Mouse (Mus musculus) midbrain, embryonic 11.5 days (tissue): ENCODE data around the gene Gnptg. TPM values are rescaled to one million over a fixed set of nuclear protein-coding genes. Genes with fewer than 3 reads are reported as not detected.

ENCODE experiments used
- ATAC-seq: fragments of 200-750 bp; cut with Nextera tagmentation; 2 replicates; pipeline ENCODE4 v1.8.0; 2017; ENCODE audit warnings: moderate TSS enrichment, moderate library complexity; ENCODE audit not compliant: low FRiP score
- DNase-seq: peaks from one replicate; pipeline ENCODE4 v3.0.0; 2015; ENCODE audit warnings: low spot score; ENCODE audit errors: missing footprints
- H3K27ac ChIP-seq: fragments of 300-500 bp; sonication (generic); 2 replicates; pipeline ENCODE4 v1.5.1; 2014; ENCODE audit warnings: low read depth, low read length
- H3K27me3 ChIP-seq: fragments of 300-500 bp; sonication (generic); 2 replicates; pipeline ENCODE4 v1.6.1; 2014; ENCODE audit warnings: mild to moderate bottlenecking, low read length, moderate library complexity, mixed read lengths; ENCODE audit not compliant: control insufficient read depth, insufficient read depth
- H3K36me3 ChIP-seq: fragments of 300-500 bp; sonication (generic); 2 replicates; pipeline ENCODE4 v1.6.1; 2014; ENCODE audit warnings: mild to moderate bottlenecking, low read length, moderate library complexity, mixed read lengths; ENCODE audit not compliant: control insufficient read depth, insufficient read depth
- H3K4me1 ChIP-seq: fragments of 300-500 bp; sonication (generic); 2 replicates; pipeline ENCODE4 v1.6.1; 2014; ENCODE audit warnings: low read length; ENCODE audit not compliant: control insufficient read depth, insufficient read depth
- H3K4me2 ChIP-seq: fragments of 300-500 bp; sonication (generic); 2 replicates; pipeline ENCODE4 v1.6.1; 2014; ENCODE audit warnings: mild to moderate bottlenecking, moderate library complexity
- H3K4me3 ChIP-seq: fragments of 300-500 bp; sonication (generic); 2 replicates; pipeline ENCODE4 v1.5.1; 2014; ENCODE audit warnings: low read depth, low read length
- H3K9ac ChIP-seq: fragments of 300-500 bp; sonication (generic); 2 replicates; pipeline ENCODE4 v1.6.1; 2014; ENCODE audit warnings: low read length
- H3K9me3 ChIP-seq: fragments of 300-500 bp; sonication (generic); 2 replicates; pipeline ENCODE4 v1.6.1; 2016; ENCODE audit warnings: low read length; ENCODE audit not compliant: control insufficient read depth
- WGBS: fragments of 180-500 bp; shearing (Covaris S2); extraction: QIAGEN DNeasy Blood & Tissue Kit; methylation state at CpG from one replicate; pipeline ENCODE4 v1.1.7; 2014; 5-methylcytosine and 5-hydroxymethylcytosine counted together
- polyA plus RNA-seq: library from polyadenylated mRNA; unstranded; fragments of >200 nt; fragmentation: Nextera tagmentation; extraction: Ambion mirVana; gene quantifications from 2 replicates; pipeline ENCODE4 v1.2.1, GENCODE M21; 2014

The Gnptg gene
- polyA plus RNA-seq, 1 experiment from 2014 or later: 63.2 TPM

DNA sequence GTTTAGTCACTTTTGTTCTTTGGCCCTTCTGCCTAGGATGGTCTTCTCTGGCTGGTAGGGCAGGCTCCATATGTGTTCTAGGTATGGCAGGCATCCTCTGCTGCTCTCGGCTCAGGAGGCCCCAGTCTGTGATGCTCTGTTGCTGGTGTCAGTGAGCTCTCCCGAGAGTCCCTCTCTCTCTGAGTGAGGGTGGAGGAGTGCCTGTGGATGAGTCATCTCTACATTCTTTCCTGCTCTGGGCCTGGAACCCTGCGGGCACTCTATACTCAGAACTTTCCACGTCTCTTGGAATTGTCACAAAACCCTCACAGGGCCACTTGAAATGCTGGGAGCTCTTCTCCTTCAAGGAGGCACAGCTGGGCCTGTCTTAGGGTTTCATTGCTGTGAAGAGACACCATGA, 28.2 kb downstream of the Gnptg start:
- ATAC-seq (no peak), DNase-seq (no peak)
- 85% methylated on average over 4 of the region's 4 CpGs for WGBS
- Histone ChIP-seq H3K9me3 (no peaks in the 10 kb centered on the region), H3K27ac (no peak overlapping the region), H3K4me2 (no peak overlapping the region), H3K36me3 (peaks cover 6% of the 10 kb centered on the region; the same call in 1 of the 2 replicates), H3K4me3 (no peak overlapping the region), H3K27me3 (no peaks in the 10 kb centered on the region), H3K4me1 (no peaks in the 10 kb centered on the region), H3K9ac (no peak overlapping the region)

DNA sequence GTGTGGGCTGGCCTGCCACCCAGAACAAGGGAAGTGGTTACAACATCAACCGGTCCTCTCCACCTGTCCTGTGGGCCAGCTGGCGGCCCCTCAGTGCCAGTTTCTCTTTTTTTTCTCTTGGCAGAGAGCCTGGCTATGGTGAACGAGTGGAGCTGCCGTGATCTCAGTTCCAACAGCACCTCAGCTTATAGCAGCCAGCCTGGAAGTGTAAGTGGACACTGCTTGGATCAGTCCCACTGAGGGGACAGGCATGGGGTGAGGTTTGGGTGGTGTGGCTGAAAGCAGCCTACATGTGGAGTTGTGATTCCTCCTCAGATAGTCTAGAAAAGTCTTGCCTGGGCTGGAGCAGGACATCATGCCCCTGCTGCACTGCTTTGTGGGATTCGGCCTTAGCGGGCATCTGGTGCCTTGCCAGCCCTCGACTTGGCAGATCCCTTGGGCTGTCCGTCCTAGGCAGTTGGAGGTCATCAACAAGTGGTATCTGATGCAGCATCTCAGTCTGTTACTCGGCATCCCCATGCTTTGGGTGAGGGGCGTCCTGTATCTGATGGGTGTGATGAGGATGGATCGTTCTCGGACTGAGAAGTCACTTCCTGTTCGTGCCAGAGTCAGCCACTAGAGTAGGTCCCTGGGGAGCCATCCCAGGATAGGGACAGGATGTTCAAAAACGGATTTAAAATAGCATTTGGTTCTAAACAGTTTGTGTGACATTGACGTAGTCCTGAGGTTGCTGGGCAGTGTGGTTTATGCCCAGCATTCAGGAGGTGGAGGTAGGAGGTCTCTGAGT, 29.1 kb downstream of the Gnptg start:
- 89% methylated on average over 15 of the region's 15 CpGs for WGBS
- no peak overlapping the region for H3K4me2 ChIP-seq
- no peak overlapping the region for H3K27ac ChIP-seq
- no peak overlapping the region for H3K4me3 ChIP-seq
- H3K9ac ChIP-seq: no peak overlapping the region
- ATAC-seq (no peak), DNase-seq (no peak)
- H3K9me3 ChIP-seq: no peaks in the 10 kb centered on the region
- H3K27me3 ChIP-seq: no peaks in the 10 kb centered on the region
- H3K4me1 ChIP-seq: no peaks in the 10 kb centered on the region
- peaks cover 6% of the 10 kb centered on the region; the same call in 1 of the 2 replicates for H3K36me3 ChIP-seq

DNA sequence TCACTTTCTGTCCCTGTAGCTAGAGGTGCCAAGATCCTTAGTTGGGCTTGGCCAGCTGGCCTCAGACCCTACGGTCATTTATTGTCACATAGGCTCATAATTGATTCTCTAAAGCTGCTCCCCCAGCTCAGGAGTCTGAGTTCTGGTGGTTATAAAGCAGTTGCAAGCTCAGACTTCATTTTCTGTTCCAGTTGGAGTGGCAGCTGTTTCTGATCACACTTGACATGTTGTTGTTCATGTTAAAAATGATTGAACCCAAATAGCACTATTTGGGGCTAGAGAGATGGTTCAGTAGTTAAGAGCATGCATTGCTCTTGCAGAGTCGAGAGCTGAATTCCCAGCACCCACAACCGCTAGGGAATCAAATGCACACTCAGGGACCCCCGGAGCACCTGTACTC, 29.9 kb downstream of the Gnptg start:
- H3K27ac ChIP-seq: no peak overlapping the region
- peaks cover 6% of the 10 kb centered on the region; the same call in 1 of the 2 replicates for H3K36me3 ChIP-seq
- WGBS: 90% methylated on average over 4 of the region's 4 CpGs
- H3K4me3 ChIP-seq: no peak overlapping the region
- H3K9me3 ChIP-seq: no peaks in the 10 kb centered on the region
- no peak overlapping the region for H3K4me2 ChIP-seq
- ATAC-seq (no peak), DNase-seq (no peak)
- no peak overlapping the region for H3K9ac ChIP-seq
- H3K4me1 ChIP-seq: no peaks in the 10 kb centered on the region
- no peaks in the 10 kb centered on the region for H3K27me3 ChIP-seq

- WGBS: 93% methylated on average over 4 of the region's 4 CpGs
- no peak overlapping the region for H3K4me2 ChIP-seq
- peaks cover 6% of the 10 kb centered on the region for H3K36me3 ChIP-seq
- H3K9ac ChIP-seq: no peak overlapping the region
- no peak overlapping the region for H3K27ac ChIP-seq
- H3K4me3 ChIP-seq: no peak overlapping the region
- no peaks in the 10 kb centered on the region for H3K4me1 ChIP-seq
- H3K27me3 ChIP-seq: no peaks in the 10 kb centered on the region
- DNase-seq (no peak), ATAC-seq (no peak)
- H3K9me3 ChIP-seq: no peaks in the 10 kb centered on the region
These were observed 37.5 kb downstream of the Gnptg start for GRCm38 (mm10) chr17:25202401-25202800.

- Histone ChIP-seq H3K4me1 (peaks cover 21% of the 10 kb centered on the region), H3K4me2 (peak overlapping the region; percentile 80), H3K36me3 (no peaks in the 10 kb centered on the region), H3K27me3 (no peaks in the 10 kb centered on the region), H3K9ac (peak overlapping the region; percentile 86), H3K4me3 (peak overlapping the region; percentile 98), H3K27ac (no peak overlapping the region), H3K9me3 (no peaks in the 10 kb centered on the region)
- DNase-seq (no peak), ATAC-seq (no peak; the same call in 1 of the 2 replicates)
- 8% methylated on average over 16 of the region's 16 CpGs for WGBS
These were observed 50.8 kb downstream of the Gnptg start for GRCm38 (mm10) chr17:25189091-25189490.

DNA sequence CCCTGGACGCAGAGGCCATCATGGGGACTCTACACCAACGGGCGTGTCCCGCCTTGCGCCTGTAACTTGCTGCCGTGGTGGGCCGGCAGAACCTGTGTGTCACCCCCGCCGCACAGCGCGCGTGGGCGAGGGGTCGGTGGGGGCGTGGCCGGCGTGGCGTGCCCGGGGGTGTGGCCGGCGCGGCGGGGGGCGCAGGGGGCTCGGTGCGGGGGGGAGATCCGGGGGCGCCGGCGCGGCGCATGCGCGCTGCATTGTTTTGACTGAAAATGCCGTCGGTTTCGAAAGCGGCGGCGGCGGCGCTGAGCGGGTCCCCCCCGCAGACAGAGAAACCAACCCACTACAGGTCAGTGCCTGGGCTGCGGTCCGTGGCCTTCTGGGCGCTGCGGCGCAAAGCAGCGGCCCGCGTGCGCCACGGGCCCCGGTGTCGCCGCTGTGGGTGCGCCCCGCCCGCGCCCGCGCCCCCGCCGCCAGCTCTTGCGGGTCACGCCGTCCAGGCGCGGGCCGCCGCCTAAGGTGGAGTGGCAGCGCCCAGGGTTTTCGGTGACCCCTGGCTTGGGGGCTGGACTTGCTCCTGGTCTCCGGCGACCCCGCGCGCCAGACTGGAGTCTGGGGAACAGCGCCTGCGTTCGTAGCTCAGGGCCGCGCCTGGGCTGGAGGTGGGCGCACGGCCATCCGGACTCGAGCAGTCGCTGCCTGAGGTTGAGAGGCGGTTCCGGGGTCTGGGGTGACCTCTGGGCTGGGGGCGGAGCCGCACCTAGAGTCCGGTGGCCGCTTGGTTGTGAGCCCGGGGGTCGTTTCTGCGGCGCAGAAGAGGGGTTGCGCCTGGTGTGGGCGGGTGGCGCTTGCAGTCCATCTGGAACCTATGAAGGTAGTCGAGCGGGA, 51.5 kb downstream of the Gnptg start, which contains the start of gene Unkl:
TSS of gene Unkl (plus strand) at position 248 of the 882 bp plus-strand sequence.
- Histone ChIP-seq H3K4me2 (peak within 1 kb of the TSS; percentile 80), H3K9me3 (no peaks in the 10 kb centered on the region), H3K4me3 (peak within 1 kb of the TSS; percentile 98), H3K36me3 (no peaks in the 10 kb centered on the region), H3K9ac (peak within 1 kb of the TSS; percentile 86), H3K27me3 (no peaks in the 10 kb centered on the region), H3K4me1 (peaks cover 21% of the 10 kb centered on the region), H3K27ac (peak within 1 kb of the TSS; percentile 30; the same call in 1 of the 2 replicates)
- peak; percentile 63 for ATAC-seq
- WGBS: under 1% methylated on average over 99 of the region's 104 CpGs
- peak; percentile 93 for DNase-seq

DNA sequence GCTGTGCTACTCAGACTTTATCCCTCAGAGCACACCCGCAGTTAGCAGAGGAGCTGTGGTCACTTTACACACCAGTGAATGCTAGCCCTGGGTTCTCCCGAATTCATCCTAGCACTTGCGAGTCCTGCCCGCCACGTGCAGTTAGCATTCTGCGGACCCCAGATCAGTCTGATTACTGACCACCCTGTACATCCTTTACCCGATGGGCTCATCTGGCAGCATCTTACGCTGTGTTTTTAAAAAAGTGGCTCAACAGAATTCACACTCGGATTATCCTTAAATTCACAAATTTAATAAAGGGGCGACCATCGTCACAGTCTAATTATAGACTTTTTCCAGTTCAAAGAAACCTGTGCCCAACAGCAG, 52.2 kb downstream of the Gnptg start:
- Histone ChIP-seq H3K4me1 (peaks cover 21% of the 10 kb centered on the region), H3K4me3 (peak overlapping the region; percentile 98), H3K36me3 (no peaks in the 10 kb centered on the region), H3K9me3 (no peaks in the 10 kb centered on the region), H3K27me3 (no peaks in the 10 kb centered on the region), H3K27ac (peak overlapping the region; percentile 30; the same call in 1 of the 2 replicates), H3K4me2 (peak overlapping the region; percentile 80), H3K9ac (peak overlapping the region; percentile 86)
- 7% methylated on average over 11 of the region's 11 CpGs for whole genome bisulfite sequencing
- DNase-seq (peak; percentile 85), ATAC-seq (no peak)

DNA sequence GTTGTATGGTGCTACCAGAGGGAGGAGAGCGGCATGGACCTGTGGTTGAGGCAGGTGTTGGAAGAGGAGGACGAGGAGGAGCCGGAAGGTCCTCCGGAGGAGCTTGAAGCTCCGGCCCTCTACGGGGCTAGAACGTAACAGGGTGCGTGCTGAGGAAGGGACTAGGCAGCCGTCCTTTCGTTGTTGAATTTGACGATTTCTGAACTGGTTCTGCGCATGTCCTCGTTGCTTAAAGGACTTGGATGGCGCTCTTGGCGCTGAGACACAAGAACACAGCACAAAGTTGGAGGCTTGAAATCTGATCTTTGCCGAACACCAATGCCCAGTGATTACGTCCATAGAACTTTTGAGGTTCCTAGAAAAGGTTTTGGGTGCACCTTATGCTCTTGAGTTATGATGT, 55.0 kb downstream of the Gnptg start:
- peak; percentile 19; the same call in 1 of the 2 replicates for ATAC-seq
- WGBS: 10% methylated on average over 17 of the region's 17 CpGs

More for the DNA sequence above, 55.0 kb downstream of the Gnptg start:
- peak overlapping the region; percentile 79 for H3K9ac ChIP-seq
- peak overlapping the region; percentile 95 for H3K4me3 ChIP-seq
- H3K36me3 ChIP-seq: no peaks in the 10 kb centered on the region
- H3K9me3 ChIP-seq: no peaks in the 10 kb centered on the region
- peak overlapping the region; percentile 99 for H3K4me2 ChIP-seq
- no peak overlapping the region for H3K27ac ChIP-seq
- no peak for DNase-seq
- peaks cover 21% of the 10 kb centered on the region for H3K4me1 ChIP-seq
- H3K27me3 ChIP-seq: no peaks in the 10 kb centered on the region
